In genomic region chr15:61544074-61544473, GRCm38 (mm10) we compare ENCODE assay signal across 24 mouse cellular contexts.
DNase-seq lines count a peak whose midpoint lies in the region; ATAC-seq lines count a peak whose summit lies in the region.
"Had no signal": no experiment of that assay in that cellular context is flagged by ENCODE, and none has a peak within 500 bp of the region (broad histone marks: within the 10 kb centered on the region; RNA-seq: fewer than 3 reads in every experiment).

No protein-coding gene starts in this region.

- peak; percentile 67 for DNase-seq in embryo, embryonic 10 days (ENCODE audit: low spot score)
- DNase-seq in embryo, embryonic 9.5 days (ENCODE audit: extremely low spot score), result no peak
- peak; percentile 58 for DNase-seq in embryo, embryonic 10.5 days (ENCODE audit: low spot score)
- DNase-seq in embryonic facial prominence, embryonic 11.5 days (ENCODE audit: low spot score), result peak; percentile 63
- DNase-seq in heart, adult 18-20 months, result no peak
- DNase-seq in right cerebral cortex, postnatal 25 days, result no peak
- DNase-seq: adrenal gland, adult 8-10 months; adrenal gland, postnatal 25 days; B cell, adult 2 months; cerebellum, adult 18-20 months; cerebellum, adult 9-11 months; cerebellum, postnatal 25 days; forebrain, postnatal 0 days; gastrocnemius, postnatal 25 days; heart, adult 2 months had no signal

- H3K9ac ChIP-seq in embryonic facial prominence, embryonic 11.5 days (replicated peaks; ENCODE audit: low read length), result no peak overlapping the region
- H3K9ac ChIP-seq in neural tube, embryonic 15.5 days (replicated peaks), result no peak overlapping the region
- H3K9ac ChIP-seq: embryonic facial prominence, embryonic 12.5 days; embryonic facial prominence, embryonic 15.5 days; forebrain, postnatal 0 days; hindbrain, embryonic 12.5 days; hindbrain, embryonic 15.5 days had no signal

- no peaks in the 10 kb centered on the region for H3K36me3 ChIP-seq in embryonic facial prominence, embryonic 11.5 days (replicated peaks; ENCODE audit: control insufficient read depth, insufficient read depth, low read depth, low read length)
- no peaks in the 10 kb centered on the region for H3K36me3 ChIP-seq in neural tube, embryonic 15.5 days
- H3K36me3 ChIP-seq: embryonic facial prominence, embryonic 12.5 days; embryonic facial prominence, embryonic 15.5 days; hindbrain, embryonic 12.5 days; hindbrain, embryonic 15.5 days had no signal

- no peak overlapping the region for H3K4me2 ChIP-seq in embryonic facial prominence, embryonic 11.5 days (ENCODE audit: low read depth, low read length)
- no peak overlapping the region for H3K4me2 ChIP-seq in neural tube, embryonic 15.5 days
- H3K4me2 ChIP-seq: embryonic facial prominence, embryonic 12.5 days; embryonic facial prominence, embryonic 15.5 days; heart, embryonic 11.5 days; hindbrain, embryonic 12.5 days; hindbrain, embryonic 15.5 days had no signal

- ATAC-seq in embryonic facial prominence, embryonic 11.5 days (replicated peaks; ENCODE audit: insufficient number of reproducible peaks, low FRiP score, low TSS enrichment, low read depth), result no peak
- no peak for ATAC-seq in neural tube, embryonic 15.5 days (ENCODE audit: low FRiP score)
- ATAC-seq: activated CD4-positive, CD25-positive, alpha-beta regulatory T cell, adult 4 months; forebrain, embryonic 14.5 days; forebrain, postnatal 0 days; intestine, postnatal 0 days had no signal

- no peaks in the 10 kb centered on the region for H3K9me3 ChIP-seq in embryonic facial prominence, embryonic 11.5 days (replicated peaks; ENCODE audit: control insufficient read depth, low read length)
- H3K9me3 ChIP-seq in neural tube, embryonic 15.5 days (replicated peaks), result no peaks in the 10 kb centered on the region
- H3K9me3 ChIP-seq: embryonic facial prominence, embryonic 12.5 days; embryonic facial prominence, embryonic 15.5 days; hindbrain, embryonic 12.5 days; hindbrain, embryonic 15.5 days had no signal

- no peak overlapping the region for H3K4me3 ChIP-seq in embryonic facial prominence, embryonic 11.5 days (ENCODE audit: low read depth, low read length)
- H3K4me3 ChIP-seq in neural tube, embryonic 15.5 days (replicated peaks), result no peak overlapping the region
- H3K4me3 ChIP-seq: embryonic facial prominence, embryonic 12.5 days; embryonic facial prominence, embryonic 15.5 days; heart, adult 2 months; hindbrain, embryonic 12.5 days; hindbrain, embryonic 15.5 days had no signal

- 31% methylated on average over 2 of the region's 2 CpGs for WGBS in embryonic facial prominence, embryonic 11.5 days
- 86% methylated on average over 2 of the region's 2 CpGs for WGBS in neural tube, embryonic 15.5 days

- H3K27me3 ChIP-seq in embryonic facial prominence, embryonic 11.5 days (ENCODE audit: control insufficient read depth, insufficient read depth, low read length), result no peaks in the 10 kb centered on the region
- no peaks in the 10 kb centered on the region for H3K27me3 ChIP-seq in neural tube, embryonic 15.5 days (replicated peaks)
- H3K27me3 ChIP-seq: embryonic facial prominence, embryonic 12.5 days; embryonic facial prominence, embryonic 15.5 days; hindbrain, embryonic 12.5 days; hindbrain, embryonic 15.5 days had no signal

- no peak overlapping the region for H3K27ac ChIP-seq in embryonic facial prominence, embryonic 11.5 days (replicated peaks; ENCODE audit: low read depth, low read length)
- no peak overlapping the region for H3K27ac ChIP-seq in neural tube, embryonic 15.5 days (replicated peaks)
- H3K27ac ChIP-seq: embryonic facial prominence, embryonic 12.5 days; embryonic facial prominence, embryonic 15.5 days; heart, adult 2 months; hindbrain, embryonic 12.5 days; hindbrain, embryonic 15.5 days had no signal

- H3K4me1 ChIP-seq in embryonic facial prominence, embryonic 11.5 days (ENCODE audit: control insufficient read depth, insufficient read depth, low read length), result no peaks in the 10 kb centered on the region
- peaks cover 5% of the 10 kb centered on the region; the same call in 1 of the 2 replicates for H3K4me1 ChIP-seq in neural tube, embryonic 15.5 days
- H3K4me1 ChIP-seq: hindbrain, embryonic 12.5 days had no signal

Comparison
In these comparisons a context has a peak if more than half of its experiments do, and no peak if none do; other contexts are left out.
1. DNase-seq: peak in embryo, embryonic 10 days (single experiment), embryo, embryonic 10.5 days (single experiment) and embryonic facial prominence, embryonic 11.5 days (single experiment); none in embryo, embryonic 9.5 days (single experiment), heart, adult 18-20 months (0 of 2) and right cerebral cortex, postnatal 25 days (single experiment).